Mouse (Mus musculus): ENCODE measurements at regions not wholly inside any gene's neighbourhood (a gene's known extent, or its start where the extent isn't known, plus 50 kb on each side); places are given as distances from the start of the nearest gene placed in this dataset.

DNA sequence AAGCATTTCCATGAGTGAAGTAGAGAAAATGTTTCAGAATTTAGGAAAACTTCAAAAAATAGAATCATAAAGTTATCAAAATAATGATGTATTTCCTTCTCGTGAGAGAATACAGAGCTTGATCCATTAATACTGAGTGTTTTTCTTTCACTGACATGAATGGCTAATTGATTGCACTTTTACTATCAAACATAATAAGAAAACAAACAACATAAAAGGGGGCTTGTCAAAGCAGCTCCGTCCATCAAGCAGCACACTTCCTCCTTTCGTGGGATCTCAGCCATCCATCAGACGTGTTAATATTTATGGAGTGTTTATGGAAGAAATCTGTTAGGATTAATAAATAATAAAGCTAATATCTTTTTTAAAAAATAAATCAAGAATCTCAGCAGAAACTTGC, 130.0 kb upstream of the Tox3 start:
- TF ChIP-seq CTCF (IDR thresholded peaks at IDR 0.05; ENCODE audit: insufficient read depth, low read length) (no peak), POLR2A (IDR thresholded peaks at IDR 0.05; ENCODE audit: borderline replicate concordance, extremely low read depth, low read depth, low read length) (no peak)

Measured in lung, adult 2 months (tissue).